Mouse (Mus musculus) retina, postnatal 7 days (tissue): ENCODE data around the gene Marveld2.

Experiments used
- DNase-seq: peaks from one replicate; pipeline ENCODE4 v3.0.0-alpha.2; 2012; ENCODE audit warnings: low read depth, low spot score

Gene Marveld2

GRCm38 (mm10) chr13:100616181-100617087 is at the start of gene Marveld2:
Marveld2 (minus strand) TSS chr13:100616971.
- DNase-seq: peak; percentile 14

- DNase-seq: peak; percentile 59
Measured at GRCm38 (mm10) chr13:100659864-100660456, 43.2 kb upstream of the Marveld2 start.

DNA sequence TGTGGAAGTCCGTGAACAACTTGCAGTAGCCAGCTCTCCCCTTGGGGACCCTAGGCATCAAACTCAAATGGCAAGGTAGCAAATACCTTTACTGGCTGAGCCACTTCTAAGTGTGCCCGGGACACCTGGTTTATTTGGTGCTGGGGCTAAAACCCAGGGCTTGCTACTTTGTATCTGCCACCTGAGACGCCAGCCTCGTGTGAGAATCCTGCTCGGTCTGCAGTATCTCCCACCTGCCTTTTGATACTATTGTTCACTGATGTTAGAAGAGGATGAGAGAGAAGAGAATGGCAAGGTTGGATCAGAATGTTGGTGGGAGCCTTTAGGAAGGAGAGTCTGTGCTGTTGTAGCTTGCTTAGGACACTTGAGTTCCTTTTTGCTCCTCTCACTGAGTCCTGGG is 41.3 kb upstream of the Marveld2 start:
- DNase-seq: no peak

GRCm38 (mm10) chr13:100651439-100652186 is 34.8 kb upstream of the Marveld2 start, which contains the start of gene Taf9:
Taf9 (plus strand) TSS chr13:100651579.
- DNase-seq: no peak

DNA sequence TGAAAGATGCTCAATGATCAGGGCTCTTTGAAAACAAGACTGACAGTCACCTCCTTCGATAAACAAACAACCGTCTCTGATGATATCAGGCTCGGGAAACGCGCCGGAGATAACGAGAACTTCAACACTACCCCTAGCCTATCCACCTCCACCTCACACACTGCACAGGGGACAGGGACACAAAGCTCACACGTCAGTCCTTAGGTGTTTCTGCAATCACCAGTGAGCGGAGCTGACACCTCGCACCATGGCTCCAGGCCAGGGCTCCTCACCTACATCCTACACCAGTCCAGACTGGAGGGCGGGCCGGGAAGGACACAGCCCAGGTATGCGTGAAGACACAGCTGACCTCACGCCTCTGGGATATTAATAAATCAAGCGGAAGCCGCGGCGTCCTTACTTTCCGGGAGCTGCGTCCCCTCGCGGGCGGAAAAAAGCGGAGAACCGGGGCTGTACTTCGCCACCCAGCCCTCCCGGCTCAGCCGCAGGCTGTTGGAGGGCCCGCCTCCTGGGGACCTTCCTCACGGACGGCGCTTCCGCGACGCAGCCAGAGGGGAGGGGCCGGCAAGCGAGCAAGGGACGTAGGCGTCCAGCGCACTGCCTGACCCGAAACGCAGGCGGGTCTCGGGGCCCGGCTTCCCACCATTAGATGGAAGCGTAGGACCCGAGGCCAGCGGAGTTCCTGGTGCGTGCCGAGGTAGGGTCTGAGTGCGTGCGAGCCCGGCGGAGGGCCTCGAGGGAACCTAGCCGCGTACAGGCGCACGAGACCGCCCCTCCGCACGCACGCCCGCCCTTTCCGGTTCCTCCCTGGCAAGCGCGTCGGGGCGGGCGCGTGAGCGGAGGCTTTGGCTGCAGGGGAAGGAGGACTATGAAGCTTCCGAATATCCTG is 34.0 kb upstream of the Marveld2 start, which contains the start of the genes Ak6 and Rad17:
TSS of gene Ak6 (plus strand) at position 430 of the 889 bp plus-strand sequence.
TSS of gene Rad17 (minus strand) at position 502 of the 889 bp plus-strand sequence.
- peak; percentile 91 for DNase-seq

DNA sequence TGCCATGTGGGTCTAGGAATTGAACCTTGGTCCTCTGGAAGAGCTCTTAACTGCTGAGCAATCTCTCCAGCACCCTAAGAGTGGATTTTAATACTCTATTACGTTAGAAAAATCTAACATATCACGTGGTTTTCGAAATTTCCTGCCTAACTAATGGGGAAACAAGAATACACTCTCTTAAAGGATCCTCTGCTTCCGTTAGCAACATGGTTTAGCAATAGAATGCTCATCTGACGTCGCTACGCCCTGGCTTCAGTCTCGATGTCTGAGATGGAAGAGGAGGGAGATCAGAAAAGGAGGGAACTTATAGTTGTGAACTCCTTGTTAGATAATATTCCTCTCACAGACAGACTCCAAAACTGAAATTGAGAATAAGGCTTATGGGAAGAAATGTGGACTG is 31.5 kb upstream of the Marveld2 start:
- no peak for DNase-seq

- DNase-seq: no peak
Measured at GRCm38 (mm10) chr13:100642471-100643209, 25.9 kb upstream of the Marveld2 start.

DNA sequence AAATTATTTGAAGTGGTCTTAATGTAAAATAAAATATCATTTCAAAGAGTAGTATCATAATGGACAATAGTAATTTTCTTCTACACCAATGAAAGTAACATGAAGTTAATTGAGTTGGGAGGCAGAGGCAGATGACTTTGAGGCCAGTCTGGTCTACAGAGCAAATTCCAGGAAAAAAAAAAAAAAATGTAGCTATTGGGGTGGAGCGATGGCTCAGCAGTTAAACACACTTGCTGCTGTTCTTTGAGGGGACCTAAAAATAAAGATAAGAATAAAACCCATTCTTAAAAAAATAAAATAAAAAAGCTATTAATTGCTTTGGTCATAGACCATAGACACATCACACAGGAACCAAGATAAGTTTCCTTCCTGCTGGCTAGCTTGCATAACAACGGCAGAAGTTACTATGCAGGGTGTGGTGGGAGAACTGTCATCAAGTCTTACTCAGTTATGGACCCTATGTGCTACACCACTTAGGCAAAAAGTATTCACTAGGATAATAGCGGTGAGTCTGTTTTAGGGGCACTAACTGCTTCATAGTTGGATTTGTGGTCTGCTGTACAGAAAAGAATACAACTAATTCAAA is 17.4 kb upstream of the Marveld2 start:
- no peak for DNase-seq

GRCm38 (mm10) chr13:100622241-100622640 is 5.5 kb upstream of the Marveld2 start:
- DNase-seq: no peak

- DNase-seq: no peak
Measured at GRCm38 (mm10) chr13:100617583-100617982, 812 bp upstream of the Marveld2 start.

DNA sequence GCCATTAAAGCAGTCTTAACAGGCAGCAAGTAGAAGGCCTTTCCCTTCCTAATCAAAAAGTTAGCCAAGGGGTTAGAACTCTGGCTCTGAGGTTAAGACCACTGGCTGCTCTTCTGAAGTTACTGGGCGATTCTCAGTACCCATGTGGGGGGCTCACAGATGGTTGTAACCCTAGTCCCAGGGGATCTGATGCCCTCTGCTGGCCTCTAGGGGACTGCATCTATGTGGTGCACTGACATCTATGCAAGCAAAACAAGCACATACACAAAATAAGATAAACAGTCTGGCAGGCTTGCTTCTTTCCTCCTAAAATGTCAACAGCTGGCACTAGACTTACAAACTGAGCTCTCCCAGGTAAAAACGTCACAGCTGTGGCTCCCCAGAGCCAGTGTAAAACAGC is 3.9 kb downstream of the Marveld2 start:
- DNase-seq: no peak

GRCm38 (mm10) chr13:100612251-100612650 is 4.5 kb downstream of the Marveld2 start:
- no peak for DNase-seq

GRCm38 (mm10) chr13:100611266-100611665 is 5.5 kb downstream of the Marveld2 start:
- no peak for DNase-seq

DNA sequence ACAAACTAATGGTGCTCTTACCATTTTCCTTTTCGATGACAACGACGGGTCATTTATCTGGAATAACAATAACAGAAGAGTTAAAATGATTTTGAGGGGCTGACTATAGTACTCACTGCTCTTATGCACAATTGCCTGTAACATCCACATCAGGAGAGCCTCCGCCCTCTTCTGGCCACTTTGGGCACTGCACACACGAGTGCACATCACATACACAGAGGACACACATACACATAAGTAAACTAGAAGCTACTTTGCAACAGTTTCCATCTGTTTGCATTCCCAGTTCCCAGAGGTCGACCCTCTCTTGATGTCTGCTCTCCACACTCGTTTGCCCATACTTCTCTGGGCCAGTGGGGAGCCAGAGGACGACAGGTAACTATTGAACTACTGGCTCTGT is 9.0 kb downstream of the Marveld2 start:
- no peak for DNase-seq

DNA sequence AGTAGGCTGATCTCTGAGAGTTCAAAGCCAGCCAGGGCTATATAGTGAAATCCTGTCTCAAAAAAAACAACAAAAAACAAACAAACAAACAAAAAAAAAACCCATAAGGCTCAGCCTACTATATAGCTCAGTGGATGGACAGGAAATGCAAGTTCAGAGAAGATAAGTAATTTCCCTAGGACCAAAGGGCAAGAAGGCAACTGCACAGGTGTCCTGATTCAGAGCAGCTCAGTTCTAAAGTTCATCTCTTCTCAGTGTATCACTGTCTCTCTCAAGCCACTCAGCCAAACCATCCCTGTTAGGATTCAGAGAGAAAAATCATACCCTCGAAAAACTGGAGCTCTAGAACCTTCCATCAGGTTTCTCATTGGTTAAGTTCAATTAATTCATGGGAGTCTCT is 10.9 kb downstream of the Marveld2 start:
- DNase-seq: no peak

DNA sequence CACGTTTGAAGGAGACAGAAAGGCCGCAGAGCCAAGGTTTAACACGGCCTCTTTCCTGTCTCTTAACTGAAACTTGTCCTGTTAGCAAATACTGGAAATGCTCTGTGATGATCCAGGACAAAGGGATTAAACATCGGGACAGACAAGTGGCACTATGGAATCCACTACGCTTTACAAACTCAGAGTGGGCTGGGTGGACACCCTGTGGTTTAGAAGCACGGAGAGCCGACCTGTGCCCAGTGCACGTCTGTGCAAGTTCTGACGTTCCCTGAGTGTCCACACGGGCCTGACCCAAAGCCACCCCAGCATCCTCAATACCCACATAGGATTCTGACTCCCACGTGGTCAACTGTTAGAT is 13.1 kb downstream of the Marveld2 start:
- DNase-seq: no peak

- DNase-seq: no peak
Measured at GRCm38 (mm10) chr13:100603031-100603737, 13.6 kb downstream of the Marveld2 start.

GRCm38 (mm10) chr13:100602239-100602902 is 14.4 kb downstream of the Marveld2 start:
- DNase-seq: no peak

GRCm38 (mm10) chr13:100601034-100601433 is 15.7 kb downstream of the Marveld2 start:
- no peak for DNase-seq
